Mouse (Mus musculus) macrophage (primary cell): Measurements from ENCODE around the gene Pdhb. TPM values are rescaled to one million over a fixed set of nuclear protein-coding genes. Genes with fewer than 3 reads are reported as not detected.
"Not testable (repeated sequence)": the region's sequence is repeated elsewhere in the genome, so short reads cannot be mapped to it uniquely, and the experiment has no call there.

Source experiments
- H3K27ac ChIP-seq: fragments of 350-480 bp; formaldehyde crosslinking; 2 replicates; pipeline ENCODE4 v1.9.0; 2021
- H3K36me3 ChIP-seq: fragments of 350-480 bp; formaldehyde crosslinking; 2 replicates; pipeline ENCODE4 v1.9.0; 2021; ENCODE audit errors: inconsistent target
- H3K4me3 ChIP-seq: fragments of 350-480 bp; formaldehyde crosslinking; 2 replicates; pipeline ENCODE4 v1.9.0; 2021; ENCODE audit errors: inconsistent target
- H3K79me2 ChIP-seq: fragments of 350-480 bp; formaldehyde crosslinking; 2 replicates; pipeline ENCODE4 v1.9.0; 2021; ENCODE audit errors: inconsistent target
- WGBS: methylation state at CpG from one replicate; pipeline ENCODE4 v1.1.7; 2026; ENCODE audit warnings: inconsistent platforms; ENCODE audit not compliant: missing documents; 5-methylcytosine and 5-hydroxymethylcytosine counted together
- polyA plus RNA-seq: library from polyadenylated mRNA; stranded (reverse); fragments of 250-400 nt; gene quantifications from 3 replicates; pipeline ENCODE4 v1.2.4, GENCODE M21; 2018; ENCODE audit warnings: inconsistent platforms

Gene Pdhb
- polyA plus RNA-seq, 1 experiment from 2014 or later = 66.2 TPM

DNA sequence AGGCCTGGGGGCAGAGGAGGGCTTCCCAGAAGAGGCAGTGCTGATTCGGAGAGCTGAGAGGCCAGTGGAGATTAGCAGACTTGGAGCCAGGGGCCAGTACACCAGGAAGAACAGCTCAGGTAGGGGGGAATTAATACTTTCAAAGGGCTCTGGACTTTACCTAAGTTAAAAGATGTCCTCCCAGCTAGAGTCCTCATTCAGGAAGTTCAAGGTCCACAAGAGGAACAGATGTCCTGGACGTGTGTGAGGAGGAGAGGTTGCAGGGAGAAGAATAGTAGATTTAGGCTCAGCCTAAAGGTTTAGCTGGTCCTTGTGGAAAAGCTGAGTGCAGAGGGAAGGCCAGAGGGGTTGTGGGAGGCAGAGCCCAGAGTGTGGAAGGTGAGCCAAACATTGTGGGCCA lies 38.6 kb downstream of the Pdhb start:
- Histone ChIP-seq H3K4me3 (no peak overlapping the region), H3K27ac (peak overlapping the region; percentile 39), H3K36me3 (peaks cover 38% of the 10 kb centered on the region), H3K79me2 (no peaks in the 10 kb centered on the region; the same call in 1 of the 2 replicates)
- 89% methylated on average over 2 of the region's 2 CpGs for WGBS

DNA sequence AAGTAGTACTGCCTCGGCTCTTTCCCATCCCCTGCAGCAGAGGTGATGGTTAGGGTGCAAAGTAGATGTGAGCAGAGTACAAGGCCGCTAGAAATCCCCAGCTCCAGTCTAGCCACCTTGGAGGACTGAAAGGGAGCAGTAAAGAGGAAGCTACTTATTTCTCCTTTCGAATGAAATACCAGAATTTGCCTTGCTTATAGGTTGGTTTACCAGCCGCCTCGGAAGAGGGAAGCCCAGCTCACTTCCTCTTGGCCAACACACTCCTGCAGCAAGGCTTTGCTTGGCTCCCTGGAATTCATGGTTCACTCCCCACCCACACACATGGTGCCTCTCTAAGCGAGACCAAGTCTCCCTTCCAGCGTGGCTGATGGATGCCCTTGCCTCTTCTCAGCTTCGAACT lies 40.0 kb downstream of the Pdhb start:
- WGBS = 24% methylated on average over 8 of the region's 8 CpGs
- Histone ChIP-seq H3K79me2 (no peaks in the 10 kb centered on the region; the same call in 1 of the 2 replicates), H3K27ac (peak overlapping the region; percentile 80), H3K4me3 (no peak overlapping the region), H3K36me3 (peaks cover 25% of the 10 kb centered on the region; the same call in 1 of the 2 replicates)

DNA sequence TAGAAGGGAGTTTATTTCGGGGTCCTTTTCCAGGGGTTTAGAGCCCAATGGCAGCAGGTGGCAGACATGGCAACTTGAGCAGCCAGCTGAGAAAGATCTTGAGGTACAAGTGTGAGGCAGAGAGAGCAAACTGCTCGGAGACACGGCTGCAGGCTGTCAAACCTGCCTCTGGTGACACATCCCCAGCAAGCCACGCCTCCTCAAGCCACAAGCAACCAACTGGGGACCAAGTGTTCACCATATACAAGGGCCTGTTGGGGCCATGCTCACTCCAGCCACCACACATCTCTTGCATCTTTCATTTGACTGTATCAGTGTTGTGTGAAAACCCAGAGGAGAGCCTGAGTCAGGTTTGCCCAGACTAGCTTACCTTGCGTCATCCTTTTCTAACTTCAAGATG lies 44.9 kb downstream of the Pdhb start:
- H3K4me3 ChIP-seq = no peak overlapping the region
- WGBS = 94% methylated on average over 5 of the region's 5 CpGs
- peaks cover 37% of the 10 kb centered on the region for H3K36me3 ChIP-seq
- H3K79me2 ChIP-seq = no peaks in the 10 kb centered on the region; the same call in 1 of the 2 replicates
- H3K27ac ChIP-seq = no peak overlapping the region

DNA sequence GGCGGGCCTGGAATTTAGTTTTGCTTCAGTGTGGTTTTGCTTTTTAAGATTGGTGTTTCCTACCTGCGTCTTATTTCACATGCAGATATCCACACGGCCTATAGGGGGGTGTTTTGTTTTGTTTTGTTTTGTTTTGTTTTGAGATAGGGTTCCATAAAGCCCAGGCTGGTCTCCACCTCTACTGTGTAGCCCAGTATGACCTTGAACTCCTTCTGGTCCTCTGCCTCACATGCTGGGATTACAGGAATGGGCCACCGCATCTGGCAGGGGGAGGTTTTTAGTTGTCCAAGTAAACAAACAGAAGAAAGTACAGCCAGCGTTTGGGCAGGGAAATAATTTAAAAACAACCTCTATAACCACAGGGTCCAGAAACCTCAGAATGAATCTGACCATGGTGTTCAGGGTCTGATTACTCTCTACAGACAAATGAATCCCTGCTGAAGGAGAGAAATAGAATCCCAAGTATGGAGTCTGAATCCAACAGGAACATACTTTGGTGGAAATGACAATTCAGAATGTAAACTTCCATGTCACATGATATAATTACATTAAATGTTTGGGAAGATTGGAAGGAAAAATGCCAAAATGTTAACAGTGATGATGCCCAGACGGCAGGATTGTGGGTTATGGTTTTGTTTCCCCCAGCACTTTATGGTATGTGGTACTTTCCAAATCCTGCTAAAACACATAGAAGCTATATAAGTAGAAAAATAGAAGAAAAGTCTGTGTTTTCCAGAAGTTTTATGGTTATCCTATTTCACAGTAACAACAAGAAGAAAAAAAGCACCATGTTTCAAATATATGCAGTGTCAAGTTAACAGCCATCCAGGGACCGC lies 48.6 kb downstream of the Pdhb start:
- H3K27ac ChIP-seq = no peak overlapping the region
- H3K4me3 ChIP-seq = no peak overlapping the region
- 92% methylated on average over 7 of the region's 7 CpGs for WGBS
- H3K79me2 ChIP-seq = no peaks in the 10 kb centered on the region; the same call in 1 of the 2 replicates
- peaks cover 47% of the 10 kb centered on the region for H3K36me3 ChIP-seq

DNA sequence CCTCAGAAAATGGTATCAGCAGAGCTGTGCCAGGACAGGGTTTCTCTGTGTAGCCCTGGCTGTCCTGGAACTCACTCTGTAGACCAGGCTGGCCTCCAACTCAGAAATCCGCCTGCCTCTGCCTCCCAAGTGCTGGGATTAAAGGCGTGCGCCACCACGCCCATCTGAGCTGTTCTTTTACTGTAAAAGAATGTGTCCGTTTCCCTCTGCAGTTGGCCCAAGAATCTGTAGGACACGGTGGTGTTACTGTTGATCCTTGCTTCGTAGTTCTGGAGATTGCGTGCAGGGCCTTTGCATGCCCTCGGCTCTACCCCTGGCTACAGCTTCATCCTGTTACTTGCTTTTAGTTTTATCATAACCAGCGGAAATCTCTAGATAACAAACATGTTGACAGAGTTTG lies 49.2 kb downstream of the Pdhb start:
- peaks cover 47% of the 10 kb centered on the region for H3K36me3 ChIP-seq
- not testable (repeated sequence) for H3K27ac ChIP-seq, H3K4me3 ChIP-seq, H3K79me2 ChIP-seq
- 95% methylated on average over 10 of the region's 10 CpGs for WGBS

DNA sequence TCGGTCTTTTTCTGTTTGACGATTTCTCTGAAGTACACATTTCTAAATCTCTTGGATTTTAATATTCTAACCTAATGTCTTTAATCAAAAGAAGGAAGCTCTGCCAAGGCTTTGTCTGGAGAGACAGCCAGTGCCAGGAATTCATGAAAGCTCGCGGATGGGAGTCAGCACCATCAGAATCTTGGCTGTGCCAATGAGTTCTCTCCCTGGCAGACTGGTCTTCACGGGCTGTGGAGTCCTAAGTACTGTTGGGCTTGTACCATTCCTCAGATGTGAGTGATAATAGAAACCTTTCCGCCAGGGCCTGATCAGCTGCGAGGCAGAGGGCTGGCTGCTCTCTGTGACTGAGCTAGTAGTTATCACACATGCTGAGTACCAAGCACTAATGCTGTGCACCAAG lies 49.7 kb downstream of the Pdhb start:
- no peak overlapping the region for H3K4me3 ChIP-seq
- H3K79me2 ChIP-seq = peaks cover 7% of the 10 kb centered on the region; the same call in 1 of the 2 replicates
- 95% methylated on average over 7 of the region's 7 CpGs for WGBS
- peaks cover 47% of the 10 kb centered on the region for H3K36me3 ChIP-seq
- H3K27ac ChIP-seq = no peak overlapping the region

DNA sequence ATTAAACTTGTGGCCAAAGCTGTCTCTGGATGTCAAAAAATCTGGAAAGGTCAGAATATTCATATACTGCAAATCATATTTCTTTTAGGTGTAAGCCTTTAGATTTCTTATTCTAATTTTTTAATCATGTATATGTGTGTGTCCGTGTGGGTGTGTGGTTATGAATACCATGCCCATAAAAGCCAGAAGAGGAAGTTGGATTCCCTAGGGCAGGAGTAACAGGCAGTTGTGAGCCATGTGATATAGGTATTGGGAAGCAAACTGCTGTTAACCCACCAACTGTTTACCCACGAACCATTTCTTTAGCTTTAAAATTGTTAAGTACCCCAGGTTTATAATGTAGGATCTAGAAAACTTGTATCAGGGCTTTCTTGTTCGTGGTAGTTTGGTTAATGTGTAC lies 52.9 kb downstream of the Pdhb start:
- WGBS = 48% methylated on average over 3 of the region's 3 CpGs

DNA sequence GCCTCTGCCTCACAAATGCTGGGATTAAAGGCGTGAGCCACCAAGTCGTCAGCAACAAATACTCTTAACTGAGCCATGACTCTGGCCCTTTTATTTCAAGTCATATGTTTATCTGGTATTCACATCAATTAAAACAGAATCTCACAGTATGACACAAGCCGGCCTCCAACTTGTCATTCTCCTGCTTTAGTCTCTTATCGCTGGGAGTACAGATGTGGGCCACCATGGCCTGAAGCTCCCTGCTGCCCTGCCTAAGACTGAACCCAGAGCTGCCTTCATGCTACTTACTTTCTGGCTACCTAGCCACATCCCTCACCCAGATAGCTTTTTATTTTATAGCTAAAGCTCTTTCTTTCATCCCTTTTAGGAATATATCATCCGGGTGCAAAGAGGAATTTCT lies 53.4 kb downstream of the Pdhb start:
- Histone ChIP-seq H3K36me3 (peaks cover 37% of the 10 kb centered on the region), H3K79me2 (peaks cover 42% of the 10 kb centered on the region), H3K4me3 (no peak overlapping the region), H3K27ac (no peak overlapping the region)
- 93% methylated on average over 5 of the region's 5 CpGs for WGBS

More for the DNA sequence above, 52.9 kb downstream of the Pdhb start:
- Histone ChIP-seq H3K27ac (no peak overlapping the region), H3K79me2 (peaks cover 37% of the 10 kb centered on the region), H3K4me3 (no peak overlapping the region), H3K36me3 (peaks cover 41% of the 10 kb centered on the region)

DNA sequence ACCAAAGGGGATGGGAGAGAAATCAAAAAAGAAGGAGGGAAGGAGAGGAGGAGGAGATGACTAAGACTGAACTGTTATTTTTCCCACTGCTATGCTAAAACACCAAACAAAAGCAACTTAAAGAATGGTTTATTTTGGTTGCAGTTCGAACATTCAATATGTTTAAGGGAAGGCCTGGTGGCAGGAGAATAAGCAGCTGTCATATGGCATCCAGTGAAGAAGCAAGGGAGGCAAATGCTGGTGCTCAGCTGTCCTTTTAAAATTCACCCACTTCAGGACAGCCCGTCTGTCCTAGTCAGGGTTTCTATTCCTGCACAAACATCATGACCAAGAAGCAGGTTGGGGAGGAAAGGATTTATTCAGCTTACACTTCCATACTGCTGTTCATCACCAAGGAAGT lies 55.5 kb downstream of the Pdhb start:
- Histone ChIP-seq H3K27ac (no peak overlapping the region), H3K4me3 (no peak overlapping the region), H3K79me2 (peaks cover 63% of the 10 kb centered on the region), H3K36me3 (peaks cover 17% of the 10 kb centered on the region)
- 100% methylated on average over 2 of the region's 2 CpGs for WGBS

Other genes with a start within 250 kb of the Pdhb start
- not detected in 3 replicates for gene Gm45521, start 215.7 kb downstream of the Pdhb start, polyA plus RNA-seq
- 0.37 to 0.97 TPM (median 0.40 TPM) in 3 replicates for gene Dnase1l3, start 178.5 kb downstream of the Pdhb start, polyA plus RNA-seq
- 0.29 to 0.41 TPM (median 0.40 TPM) in 3 replicates for gene Abhd6, start 170.1 kb downstream of the Pdhb start, polyA plus RNA-seq
- gene Rpp14, start 92.7 kb downstream of the Pdhb start, polyA plus RNA-seq = 13.0 to 22.4 TPM (median 17.1 TPM) in 3 replicates
- gene Pxk, start 74.8 kb downstream of the Pdhb start, polyA plus RNA-seq = 30.9 to 55.5 TPM (median 34.0 TPM) in 3 replicates
- 8.9 to 15.7 TPM (median 13.6 TPM) in 3 replicates for gene Kctd6, start 41.1 kb upstream of the Pdhb start, polyA plus RNA-seq
- not detected in 3 replicates for gene Acox2, start 86.3 kb upstream of the Pdhb start, polyA plus RNA-seq
- gene Fam107a, start 145.0 kb upstream of the Pdhb start, polyA plus RNA-seq = not detected in 3 replicates
- not detected in 3 replicates for gene Oit1, start 205.7 kb upstream of the Pdhb start, polyA plus RNA-seq